Mouse (Mus musculus) Patski (cell line): ENCODE results near the gene Tsen54. TPM values are rescaled to one million over a fixed set of nuclear protein-coding genes. Genes with fewer than 3 reads are reported as not detected.
A peak's percentile ranks its signal among the peaks of the same experiment; 100 is the strongest.
"Not testable (repeated sequence)": the region's sequence is repeated elsewhere in the genome, so short reads cannot be mapped to it uniquely, and the experiment has no call there.

ENCODE experiments used
- ATAC-seq: fragments of 100-300 bp; one replicate; pipeline ENCODE4 v1.8.0; 2021
- CTCF ChIA-PET: fragments of 350-600 bp; sonication (Branson Sonifier 250); formaldehyde crosslinking; loops from one replicate; lab custom pipeline; 2022; ENCODE audit warnings: inconsistent platforms; lab: Charles Lee
- POLR2A ChIA-PET: fragments of 350-600 bp; sonication (Branson Sonifier 250); formaldehyde crosslinking; loops from one replicate; lab custom pipeline; 2022; ENCODE audit warnings: antibody characterized with exemption, inconsistent platforms; lab: Charles Lee
- DNase-seq: peaks from one replicate; pipeline ENCODE4 v3.0.0-alpha.2; 2011; ENCODE audit warnings: low read depth, low spot score
- H3K27me3 ChIP-seq: fragments of 371-371 bp; one replicate; pipeline ENCODE4 v1.5.1; 2021
- CTCF ChIP-seq: fragments of 100-300 bp; IDR thresholded peaks from one replicate; pipeline ENCODE4 v1.5.1; 2021
- in situ Hi-C: fragments of 300-500 bp; cut with MboI; formaldehyde crosslinking; loops from 3 replicates; pipeline ENCODE4 v1.11.1; 2018; ENCODE audit warnings: low pct_unique_long_range_greater_than_20kb, mixed read lengths
- polyA plus RNA-seq: library from polyadenylated mRNA; unstranded; gene quantifications from one replicate; pipeline ENCODE4 v1.2.3, GENCODE M21; 2021

The Tsen54 gene
- polyA plus RNA-seq, 1 experiment from 2014 or later = 52.3 TPM

DNA sequence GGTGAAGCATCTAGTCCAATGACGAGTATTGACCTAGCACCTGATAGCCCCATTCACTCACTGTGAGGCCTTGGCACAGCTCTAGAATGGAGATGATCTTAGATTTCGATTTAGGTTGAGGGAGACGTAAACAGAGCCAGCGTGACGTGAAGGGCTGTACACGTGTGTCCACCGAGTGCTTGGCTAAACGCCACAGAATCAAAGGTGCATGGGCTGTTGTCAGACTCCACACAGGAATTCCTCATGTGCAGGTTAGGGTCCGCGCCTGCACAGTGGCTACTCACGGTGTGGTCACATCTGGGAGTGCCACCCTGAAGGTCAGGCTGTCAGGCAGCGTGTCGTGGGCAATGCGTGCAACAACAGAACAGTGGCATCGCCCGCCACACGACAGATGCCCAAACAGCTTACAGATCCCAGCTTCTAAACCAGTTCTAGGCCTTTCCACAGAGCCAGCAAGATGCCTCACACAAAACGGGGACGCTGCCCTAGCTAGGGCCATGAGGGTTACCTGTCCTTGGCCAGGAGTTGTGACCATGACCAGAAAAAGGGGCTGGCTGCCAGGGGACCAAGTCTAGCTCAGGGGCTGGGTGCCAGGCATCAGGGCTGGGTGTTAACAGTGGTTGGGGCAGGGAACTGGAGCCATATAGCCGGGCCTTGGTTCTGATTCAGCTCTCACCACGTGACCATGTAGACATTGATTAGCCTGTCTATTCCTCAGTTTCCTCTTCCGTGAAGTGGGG lies 23.3 kb downstream of the Tsen54 start:
- H3K27me3 ChIP-seq = no peaks in the 10 kb centered on the region
- ATAC-seq = no peak
- ChIA-PET CTCF (interaction anchor here (1.2 kb wide), 1 partner anchor 17 kb away, joined by 3 read pairs; no protein-coding TSS in a partner anchor), POLR2A (interaction anchor here (1.2 kb wide), 1 partner anchor 8 kb away, joined by 3 read pairs; no protein-coding TSS in a partner anchor)
- DNase-seq = no peak
- in situ Hi-C loops = no loop called here
- TF ChIP-seq CTCF = no peak

DNA sequence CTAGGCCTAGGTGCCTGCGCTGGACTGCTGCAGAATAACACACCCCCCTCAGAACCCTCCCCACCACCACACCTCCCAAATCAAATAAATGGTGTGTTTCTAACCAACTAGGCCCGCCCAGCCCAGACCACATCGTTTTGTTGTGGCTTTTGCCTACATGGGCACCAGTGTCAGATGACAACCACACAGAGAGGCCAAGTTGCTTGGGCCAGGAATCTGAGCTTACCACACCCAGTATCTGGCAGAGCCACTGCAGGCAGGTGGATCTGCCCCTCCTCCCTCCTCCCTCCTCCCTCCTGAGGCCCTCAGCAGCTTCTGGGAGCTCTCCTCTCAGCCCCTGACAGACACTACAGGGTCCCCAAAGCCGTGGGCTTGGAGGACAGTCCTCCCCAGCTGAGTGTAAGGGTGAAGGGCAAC lies 24.4 kb downstream of the Tsen54 start:
- no peaks in the 10 kb centered on the region for H3K27me3 ChIP-seq
- POLR2A ChIA-PET = interaction anchor here (1.1 to 1.2 kb wide), 2 partner anchors 9 to 19 kb away, joined by 3 read pairs; no protein-coding TSS in a partner anchor
- CTCF ChIA-PET = interaction anchor here (1.2 kb wide), 2 partner anchors 18 to 21 kb away, joined by 3 read pairs; no protein-coding TSS in a partner anchor
- no peak for ATAC-seq
- no peak for TF ChIP-seq CTCF
- DNase-seq = no peak
- in situ Hi-C loops = no loop called here

DNA sequence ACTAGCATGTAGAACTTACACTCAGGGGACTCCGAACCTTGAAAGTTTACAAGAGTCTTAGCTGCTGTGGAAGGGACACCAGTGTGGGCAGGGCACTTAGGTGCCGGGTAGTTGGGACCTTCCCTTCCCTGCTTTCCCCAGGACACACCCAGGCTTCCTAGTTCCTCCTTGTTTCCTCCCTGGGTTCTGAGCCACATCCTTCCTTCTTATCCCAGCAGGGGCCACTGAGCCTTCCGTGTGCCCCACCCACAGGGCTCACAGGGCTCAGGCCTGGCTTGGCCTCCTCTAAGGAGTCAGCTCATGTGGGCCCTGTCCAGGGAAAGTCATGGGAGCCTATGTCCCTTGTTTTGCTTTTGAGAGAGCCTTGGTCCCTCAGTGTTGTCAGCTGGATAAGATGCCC lies 25.2 kb downstream of the Tsen54 start:
- CTCF ChIA-PET = interaction anchor here (1.2 to 4.7 kb wide), 2 partner anchors 9 to 22 kb away, joined by 3 to 46 read pairs; no protein-coding TSS in a partner anchor
- no peak for TF ChIP-seq CTCF
- no peak for DNase-seq
- in situ Hi-C loops = no loop called here
- POLR2A ChIA-PET = interaction anchor here (0.6 to 1.6 kb wide), 3 partner anchors 9 to 20 kb away, joined by 3 to 6 read pairs (median 3); no protein-coding TSS in a partner anchor
- no peaks in the 10 kb centered on the region for H3K27me3 ChIP-seq
- ATAC-seq = no peak

DNA sequence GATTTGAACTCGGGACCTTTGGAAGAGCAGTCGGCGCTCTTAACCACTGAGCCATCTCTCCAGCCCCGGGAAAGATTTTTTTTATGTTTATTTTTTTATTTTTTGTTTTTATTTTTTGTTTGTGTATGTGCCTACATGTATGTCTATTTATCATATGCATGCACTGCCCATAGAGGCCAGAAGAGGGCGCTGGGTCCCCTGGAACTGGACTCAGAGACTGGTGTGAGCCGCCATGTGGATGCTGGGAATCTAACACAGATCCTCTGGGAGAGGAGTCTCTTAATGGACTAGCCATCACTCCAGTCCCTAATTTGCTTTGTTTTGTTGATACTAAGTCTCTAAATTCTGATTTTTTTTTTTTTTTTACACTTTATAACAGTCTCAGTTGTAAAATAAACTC lies 26.5 kb downstream of the Tsen54 start:
- DNase-seq (no peak), ATAC-seq (no peak)
- CTCF ChIA-PET = interaction anchor here (1.1 to 4.7 kb wide), 4 partner anchors 11 to 18 kb away, joined by 3 to 46 read pairs (median 4); no protein-coding TSS in a partner anchor
- POLR2A ChIA-PET = interaction anchor here (0.7 to 3.3 kb wide), 4 partner anchors 8 to 172 kb away, joined by 3 to 27 read pairs (median 11); partner anchors contain the start of gene Galk1
- in situ Hi-C loops = no loop called here
- no peak for TF ChIP-seq CTCF
- H3K27me3 ChIP-seq = no peaks in the 10 kb centered on the region

DNA sequence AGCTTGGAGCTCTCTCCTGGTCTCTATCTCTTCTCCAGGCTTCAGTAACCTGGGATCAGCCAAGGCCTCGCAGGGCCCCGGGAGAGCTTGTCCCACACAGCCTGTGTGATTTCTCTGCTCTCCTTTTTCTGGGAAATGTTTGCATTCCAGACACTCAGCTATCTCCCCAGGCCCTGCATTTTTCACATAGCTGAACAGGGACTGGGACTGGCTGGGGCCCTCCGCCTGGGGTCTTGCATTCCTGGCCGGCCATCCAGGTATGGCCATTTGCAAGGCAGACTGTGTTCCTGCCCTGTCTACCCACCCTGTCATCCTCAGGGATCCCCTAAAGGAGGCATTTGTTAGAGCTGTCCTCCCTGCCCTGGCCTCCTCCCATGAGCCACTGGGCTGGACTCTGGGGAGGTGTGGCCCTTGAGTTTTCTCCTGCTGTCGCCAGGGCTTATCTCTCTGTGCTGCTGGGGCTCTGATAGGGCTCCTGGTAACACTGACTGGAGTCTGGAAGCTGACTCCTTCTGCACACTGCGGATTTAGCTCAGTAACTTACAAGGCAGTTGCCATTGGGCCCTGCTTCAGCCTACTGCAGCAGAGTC lies 27.5 kb downstream of the Tsen54 start:
- no peak for DNase-seq
- ChIA-PET POLR2A (interaction anchor here (0.6 to 3.3 kb wide), 7 partner anchors 9 to 66 kb away, joined by 3 to 27 read pairs (median 5); partner anchors contain the start of genes Caskin2 and Tsen54), CTCF (interaction anchor here (1.1 to 4.7 kb wide), 7 partner anchors 12 to 119 kb away, joined by 3 to 46 read pairs (median 4); no protein-coding TSS in a partner anchor)
- ATAC-seq = peak; percentile 59
- H3K27me3 ChIP-seq = no peaks in the 10 kb centered on the region
- no peak for TF ChIP-seq CTCF
- in situ Hi-C loops = no loop called here

DNA sequence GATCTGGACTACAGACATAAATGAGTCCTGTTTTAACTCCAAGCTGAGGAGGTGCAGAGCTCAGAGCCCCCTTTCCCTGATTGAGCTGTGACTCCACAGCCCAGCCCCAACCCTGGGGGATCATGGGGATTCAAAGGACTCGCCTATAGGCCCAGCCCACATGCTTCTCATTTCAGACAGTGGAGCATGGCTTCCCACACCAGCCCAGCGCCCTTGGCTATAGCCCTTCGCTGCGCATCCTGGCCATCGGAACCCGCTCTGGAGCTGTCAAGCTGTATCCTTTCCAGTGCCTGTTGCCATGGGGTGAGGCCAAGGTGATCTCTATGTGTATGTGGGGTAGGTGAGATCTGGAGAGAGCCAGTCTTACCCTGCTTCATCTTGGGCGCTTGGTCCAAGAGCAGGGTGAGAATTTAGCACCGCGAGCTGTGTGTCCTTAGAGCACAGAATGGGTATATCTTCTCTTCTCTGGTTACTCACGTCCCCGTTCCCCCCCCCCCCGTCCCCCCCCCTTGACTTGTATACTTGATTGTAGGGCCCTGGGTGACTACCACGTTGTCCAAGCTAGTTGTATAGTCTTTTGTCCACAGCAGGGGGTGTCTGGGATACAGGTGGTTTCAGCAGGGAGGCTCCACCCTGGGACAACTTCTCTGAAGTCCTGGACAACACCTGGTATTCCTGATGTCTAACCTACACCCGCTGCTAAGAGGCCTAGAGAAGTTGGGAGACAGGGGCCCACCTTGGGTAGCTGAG lies 28.8 kb downstream of the Tsen54 start:
- no peak for TF ChIP-seq CTCF
- in situ Hi-C loops = no loop called here
- ChIA-PET CTCF (interaction anchor here (1.4 to 4.7 kb wide), 4 partner anchors 10 to 121 kb away, joined by 3 to 46 read pairs (median 8); no protein-coding TSS in a partner anchor), POLR2A (interaction anchor here (0.6 to 3.3 kb wide), 8 partner anchors 10 to 28 kb away, joined by 3 to 27 read pairs (median 4); partner anchors contain the start of gene Tsen54)
- DNase-seq = no peak
- ATAC-seq = no peak
- H3K27me3 ChIP-seq = no peaks in the 10 kb centered on the region

DNA sequence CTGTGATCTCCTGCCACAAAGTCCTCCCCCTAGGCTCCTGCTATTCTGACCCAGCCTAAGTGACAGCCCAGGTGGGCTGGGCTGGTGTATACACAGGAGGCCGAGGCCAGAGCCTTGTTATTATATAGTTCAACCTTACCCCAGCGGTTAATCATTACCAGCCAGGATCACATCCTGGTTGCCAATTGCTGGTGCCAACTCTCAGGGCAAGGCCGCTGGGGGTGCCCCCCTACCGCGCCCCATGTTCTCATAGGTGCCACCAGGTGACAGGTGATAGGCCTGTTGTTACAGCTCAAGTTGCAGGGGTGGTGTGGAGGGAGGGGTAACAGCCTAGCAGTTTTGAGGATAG lies 29.3 kb downstream of the Tsen54 start:
- DNase-seq (no peak), ATAC-seq (no peak)
- TF ChIP-seq CTCF = no peak
- H3K27me3 ChIP-seq = no peaks in the 10 kb centered on the region
- POLR2A ChIA-PET = interaction anchor here (0.6 to 3.3 kb wide), 5 partner anchors 11 to 23 kb away, joined by 3 to 27 read pairs (median 4); no protein-coding TSS in a partner anchor
- CTCF ChIA-PET = interaction anchor here (1.3 to 4.7 kb wide), 4 partner anchors 10 to 37 kb away, joined by 3 to 46 read pairs (median 8); no protein-coding TSS in a partner anchor
- in situ Hi-C loops = no loop called here

DNA sequence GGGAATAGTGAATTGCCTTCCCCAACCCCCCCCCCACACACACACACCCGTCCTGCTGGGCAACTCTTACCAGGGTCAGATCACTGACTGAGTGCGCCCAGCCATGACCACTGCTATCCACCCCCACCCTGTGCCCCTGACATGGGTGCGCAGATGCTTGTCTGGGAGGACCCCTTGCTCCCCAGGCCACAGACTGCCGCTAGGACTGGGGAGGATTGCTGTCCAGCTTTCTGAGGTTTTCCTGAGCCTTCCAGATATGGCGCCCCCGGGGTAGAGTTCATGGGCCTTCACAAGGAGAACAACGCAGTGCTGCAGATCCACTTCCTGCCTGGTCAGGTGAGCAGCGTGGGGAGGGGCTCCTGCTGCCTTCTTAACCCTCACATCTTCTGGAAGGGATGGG lies 29.7 kb downstream of the Tsen54 start:
- in situ Hi-C loops = no loop called here
- ChIA-PET POLR2A (interaction anchor here (0.6 to 3.3 kb wide), 4 partner anchors 11 to 24 kb away, joined by 3 to 27 read pairs (median 4); no protein-coding TSS in a partner anchor), CTCF (interaction anchor here (1.3 to 4.7 kb wide), 3 partner anchors 14 to 37 kb away, joined by 3 to 46 read pairs (median 13); no protein-coding TSS in a partner anchor)
- no peaks in the 10 kb centered on the region for H3K27me3 ChIP-seq
- ATAC-seq = peak; percentile 31
- no peak for TF ChIP-seq CTCF
- DNase-seq = no peak

DNA sequence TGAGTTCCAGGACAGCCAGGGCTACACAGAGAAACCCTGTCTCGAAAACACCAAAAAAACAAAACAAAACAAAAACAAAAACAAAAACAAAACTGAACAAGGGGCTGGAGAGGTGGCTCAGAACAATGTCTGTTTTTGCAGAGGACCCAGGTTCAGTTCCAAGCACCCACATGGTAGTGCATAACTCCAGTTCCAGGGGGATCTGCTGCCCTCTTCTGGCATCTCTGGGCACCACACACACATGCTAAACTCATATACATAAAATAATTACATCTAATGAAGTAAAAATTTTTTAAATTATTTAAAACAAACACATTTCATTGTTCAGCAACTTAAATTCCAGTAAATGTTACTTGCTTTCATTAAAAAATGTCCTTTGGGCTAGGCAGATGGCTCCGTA lies 31.3 kb downstream of the Tsen54 start:
- POLR2A ChIA-PET = no interaction called here
- no peaks in the 10 kb centered on the region for H3K27me3 ChIP-seq
- ATAC-seq (no peak), DNase-seq (no peak)
- no peak for TF ChIP-seq CTCF
- in situ Hi-C loops = no loop called here
- CTCF ChIA-PET = no interaction called here

DNA sequence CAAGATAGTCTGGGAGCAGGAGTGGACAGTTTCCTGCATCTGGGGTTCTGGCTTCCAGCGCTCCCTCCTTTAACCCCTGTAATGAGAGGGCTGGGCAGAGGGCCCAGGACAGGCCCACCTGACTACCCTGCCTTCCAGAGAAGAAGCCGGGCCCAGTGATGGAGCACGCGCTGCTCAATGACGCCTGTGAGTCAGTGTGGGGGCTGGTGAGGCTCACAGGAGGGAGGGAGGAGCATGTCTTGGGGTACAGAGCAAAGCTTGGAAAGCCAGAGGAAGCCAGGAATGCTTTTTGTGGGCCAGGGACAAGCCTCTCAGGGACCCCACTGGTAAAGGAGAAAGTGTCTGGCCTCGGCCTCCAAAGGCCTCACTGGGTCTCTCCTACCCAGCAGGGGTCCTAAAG lies 40.1 kb downstream of the Tsen54 start:
- ATAC-seq = no peak
- no peaks in the 10 kb centered on the region for H3K27me3 ChIP-seq
- DNase-seq = no peak
- in situ Hi-C loops = loop anchor here (5.0 kb wide), 2 partner anchors 32 to 137 kb away; partner anchors contain the start of gene Llgl2
- CTCF ChIA-PET = no interaction called here
- no peak for TF ChIP-seq CTCF
- POLR2A ChIA-PET = interaction anchor here (0.8 kb wide), 1 partner anchor 31 kb away, joined by 3 read pairs; no protein-coding TSS in a partner anchor

DNA sequence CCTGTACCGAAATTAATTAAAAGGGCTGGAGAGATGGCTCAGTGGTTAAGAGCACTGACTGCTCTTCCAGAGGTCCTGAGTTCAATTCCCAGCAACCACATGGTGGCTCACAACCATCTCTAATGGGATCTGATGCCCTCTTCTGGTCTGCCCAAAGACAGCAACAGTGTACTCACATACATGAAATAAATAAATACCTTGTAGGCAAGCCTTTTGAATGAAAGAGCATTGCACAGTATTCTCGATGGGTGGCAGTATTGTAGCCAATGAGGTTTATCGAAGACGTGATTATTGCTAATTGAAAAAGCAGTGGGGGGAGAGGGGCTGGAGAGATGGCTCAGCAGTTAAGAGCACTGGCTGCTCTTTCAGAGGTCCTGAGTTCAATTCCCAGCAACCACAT lies 42.6 kb downstream of the Tsen54 start:
- DNase-seq, POLR2A ChIA-PET, H3K27me3 ChIP-seq, CTCF ChIA-PET, ATAC-seq: not testable (repeated sequence)
- in situ Hi-C loops = loop anchor here (5.0 kb wide), 2 partner anchors 35 to 140 kb away; partner anchors contain the start of gene Llgl2
